In genomic region chr6:83121863-83122710, GRCm38 (mm10) we compare ENCODE assay signal across 8 mouse cellular contexts. TPM values are rescaled to one million over a fixed set of nuclear protein-coding genes. Genes with fewer than 3 reads are reported as not detected.
DNase-seq lines count a peak whose midpoint lies in the region; ATAC-seq and TF ChIP-seq lines count a peak whose summit lies in the region.

No protein-coding gene starts in this region.

- peaks cover 12% of the 10 kb centered on the region for H3K36me3 ChIP-seq in heart, postnatal 0 days (replicated peaks; ENCODE audit: control insufficient read depth, insufficient read depth, low read length)
- peaks cover 11% of the 10 kb centered on the region for H3K36me3 ChIP-seq in liver, postnatal 0 days (replicated peaks; ENCODE audit: insufficient read depth, low read length)

- peak; percentile 58 for DNase-seq in embryo, embryonic 11 days
- DNase-seq in embryo, embryonic 9.5 days (ENCODE audit: extremely low spot score) = no peak
- DNase-seq in right cerebral cortex, adult 2 months (ENCODE audit: low spot score in 2 of 2) = peak; percentile 11 to 29
- DNase-seq in right cerebral cortex, adult 18-20 months = no peak
- DNase-seq in heart, postnatal 0 days (ENCODE audit: low spot score) = no peak
- no peak for DNase-seq in liver, postnatal 0 days
- DNase-seq in thymus, postnatal 14 days = peak; percentile 59
- DNase-seq in urinary bladder, adult 18-20 months (ENCODE audit: low spot score in 2 of 2) = no peak

- TF ChIP-seq CTCF in heart, postnatal 0 days (IDR thresholded peaks at IDR 0.05; ENCODE audit: low read depth) = no peak
- TF ChIP-seq CTCF in liver, postnatal 0 days (IDR thresholded peaks at IDR 0.05; ENCODE audit: low read depth) = no peak

- no peaks in the 10 kb centered on the region for H3K9me3 ChIP-seq in heart, postnatal 0 days (replicated peaks; ENCODE audit: control insufficient read depth, low read length)
- no peaks in the 10 kb centered on the region for H3K9me3 ChIP-seq in liver, postnatal 0 days (ENCODE audit: low read length)

- peak overlapping the region; percentile 60 for H3K4me3 ChIP-seq in heart, postnatal 0 days (ENCODE audit: low read depth, low read length)
- peak overlapping the region; percentile 64 for H3K4me3 ChIP-seq in liver, postnatal 0 days (ENCODE audit: low read depth, low read length)

- H3K9ac ChIP-seq in heart, postnatal 0 days (replicated peaks; ENCODE audit: low read depth, low read length) = peak overlapping the region; percentile 72
- H3K9ac ChIP-seq in liver, postnatal 0 days (replicated peaks) = peak overlapping the region; percentile 78

- peaks cover 20% of the 10 kb centered on the region for H3K4me1 ChIP-seq in heart, postnatal 0 days (ENCODE audit: control insufficient read depth, insufficient read depth)
- H3K4me1 ChIP-seq in liver, postnatal 0 days (ENCODE audit: insufficient read depth) = peaks cover 40% of the 10 kb centered on the region

- TF ChIP-seq EP300 in heart, postnatal 0 days (IDR thresholded peaks at IDR 0.05; ENCODE audit: low read depth) = no peak
- no peak for TF ChIP-seq EP300 in liver, postnatal 0 days (IDR thresholded peaks at IDR 0.05; ENCODE audit: low read depth)

- peak; percentile 27 for ATAC-seq in heart, postnatal 0 days (ENCODE audit: insufficient read depth, low read depth)
- peak; percentile 36 for ATAC-seq in liver, postnatal 0 days

- 2% methylated on average over 38 of the region's 52 CpGs for WGBS in heart, postnatal 0 days
- 3% methylated on average over 35 of the region's 52 CpGs for WGBS in liver, postnatal 0 days (ENCODE audit: insufficient replicate concordance)

- no peaks in the 10 kb centered on the region for H3K27me3 ChIP-seq in heart, postnatal 0 days (ENCODE audit: control insufficient read depth, insufficient read depth, low read length)
- no peaks in the 10 kb centered on the region for H3K27me3 ChIP-seq in liver, postnatal 0 days (ENCODE audit: insufficient read depth, low read length)

- H3K27ac ChIP-seq in heart, postnatal 0 days (ENCODE audit: low read depth) = peak overlapping the region; percentile 85
- peak overlapping the region; percentile 77 for H3K27ac ChIP-seq in liver, postnatal 0 days (ENCODE audit: low read depth)

- H3K4me2 ChIP-seq in heart, postnatal 0 days (ENCODE audit: low read depth, low read length) = peak overlapping the region; percentile 96
- H3K4me2 ChIP-seq in liver, postnatal 0 days (ENCODE audit: low read depth, low read length) = peak overlapping the region; percentile 85

RNA-seq across cellular contexts. Expression of gene Wbp1, which starts 0.7 kb away (rescaled TPM):
- 151 and 186 TPM in 2 replicates for total RNA-seq in heart, postnatal 0 days (2014; rRNA removed; ENCODE audit: low replicate concordance)
- polyA plus RNA-seq in heart, postnatal 0 days (2015; fragmentation: Nextera tagmentation; extraction: Ambion mirVana) = 97.5 and 98.1 TPM in 2 replicates
- 21.0 and 22.0 TPM in 2 replicates for polyA plus RNA-seq in liver, postnatal 0 days (2015; fragmentation: Nextera tagmentation; extraction: Ambion mirVana)

RNA-seq across cellular contexts. Expression of gene Ino80b, which starts 3.1 kb away (rescaled TPM):
- 8.9 and 11.6 TPM in 2 replicates for total RNA-seq in heart, postnatal 0 days (2014; rRNA removed; ENCODE audit: low replicate concordance)
- 5.5 and 6.8 TPM in 2 replicates for polyA plus RNA-seq in heart, postnatal 0 days (2015; fragmentation: Nextera tagmentation; extraction: Ambion mirVana)
- 5.1 and 5.7 TPM in 2 replicates for polyA plus RNA-seq in liver, postnatal 0 days (2015; fragmentation: Nextera tagmentation; extraction: Ambion mirVana)

RNA-seq across cellular contexts. Expression of gene Mogs, which starts 6.8 kb away (rescaled TPM):
- total RNA-seq in heart, postnatal 0 days (2014; rRNA removed; ENCODE audit: low replicate concordance) = 27.5 and 28.1 TPM in 2 replicates
- 7.9 and 9.4 TPM in 2 replicates for polyA plus RNA-seq in heart, postnatal 0 days (2015; fragmentation: Nextera tagmentation; extraction: Ambion mirVana)
- 21.4 and 21.5 TPM in 2 replicates for polyA plus RNA-seq in liver, postnatal 0 days (2015; fragmentation: Nextera tagmentation; extraction: Ambion mirVana)

RNA-seq across cellular contexts. Expression of gene Rtkn, which starts 13.2 kb away (rescaled TPM):
- 40.0 and 45.9 TPM in 2 replicates for total RNA-seq in heart, postnatal 0 days (2014; rRNA removed; ENCODE audit: low replicate concordance)
- 12.5 and 13.0 TPM in 2 replicates for polyA plus RNA-seq in heart, postnatal 0 days (2015; fragmentation: Nextera tagmentation; extraction: Ambion mirVana)
- polyA plus RNA-seq in liver, postnatal 0 days (2015; fragmentation: Nextera tagmentation; extraction: Ambion mirVana) = 7.0 and 7.1 TPM in 2 replicates

RNA-seq across cellular contexts. Expression of gene Mrpl53, which starts 13.2 kb away (rescaled TPM):
- total RNA-seq in heart, postnatal 0 days (2014; rRNA removed; ENCODE audit: low replicate concordance) = 87.9 and 156 TPM in 2 replicates
- polyA plus RNA-seq in heart, postnatal 0 days (2015; fragmentation: Nextera tagmentation; extraction: Ambion mirVana) = 242 and 247 TPM in 2 replicates
- 88.3 and 90.2 TPM in 2 replicates for polyA plus RNA-seq in liver, postnatal 0 days (2015; fragmentation: Nextera tagmentation; extraction: Ambion mirVana)

Comparison
In these comparisons a context has a peak if more than half of its experiments do, and no peak if none do; other contexts are left out.
1. DNase-seq: peak in embryo, embryonic 11 days (single experiment), right cerebral cortex, adult 2 months (2 of 2) and thymus, postnatal 14 days (single experiment); none in embryo, embryonic 9.5 days (single experiment), right cerebral cortex, adult 18-20 months (single experiment), heart, postnatal 0 days (single experiment), liver, postnatal 0 days (single experiment) and urinary bladder, adult 18-20 months (0 of 2).